ENCODE assay signal across 9 mouse cellular contexts in the genomic region with DNA sequence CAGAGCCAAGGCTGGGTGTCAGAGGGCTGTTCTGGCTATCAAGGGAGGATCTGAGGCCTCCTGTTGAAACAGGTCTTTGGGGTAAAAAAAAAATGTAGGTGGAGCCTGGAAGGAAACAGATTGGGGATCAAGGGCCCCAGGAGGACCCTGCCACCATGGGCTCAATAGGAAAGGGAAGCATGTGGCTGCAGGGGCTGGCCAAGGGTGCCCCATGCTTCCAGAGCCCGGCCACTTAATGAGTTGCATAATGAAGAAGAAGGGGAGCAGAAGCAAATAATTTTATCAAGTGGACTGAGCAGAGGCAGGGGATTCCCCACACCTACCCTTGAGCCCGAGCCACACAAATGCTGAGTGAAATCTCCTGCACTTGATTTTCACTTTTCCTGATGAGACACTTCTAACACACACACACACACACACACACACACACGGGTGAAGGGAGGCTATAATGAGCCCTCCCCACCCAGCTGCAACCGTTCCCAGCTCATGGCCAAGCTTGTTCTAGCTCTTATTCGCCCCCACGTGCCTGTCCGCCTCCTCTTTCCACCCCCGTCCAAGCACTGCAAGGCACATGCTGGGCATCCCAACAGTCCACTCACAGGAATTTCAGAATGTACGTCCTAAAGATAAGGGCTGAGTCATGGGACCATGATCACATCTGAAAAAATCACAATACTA. TPM values are rescaled to one million over a fixed set of nuclear protein-coding genes. Genes with fewer than 3 reads are reported as not detected.
DNase-seq lines count a peak whose midpoint lies in the region; ATAC-seq lines count a peak whose summit lies in the region.
"Had no signal": no experiment of that assay in that cellular context is flagged by ENCODE, and none has a peak within 500 bp of the region (broad histone marks: within the 10 kb centered on the region; RNA-seq: fewer than 3 reads in every experiment).

No protein-coding gene starts in this region.

- no peak overlapping the region for H3K4me3 ChIP-seq in kidney, embryonic 14.5 days (ENCODE audit: low read length)
- H3K4me3 ChIP-seq in liver, embryonic 12.5 days = no peak overlapping the region
- H3K4me3 ChIP-seq: heart, embryonic 15.5 days had no signal

- no peaks in the 10 kb centered on the region for H3K36me3 ChIP-seq in kidney, embryonic 14.5 days (ENCODE audit: control insufficient read depth, insufficient read depth, low read length)
- H3K36me3 ChIP-seq in liver, embryonic 12.5 days = no peaks in the 10 kb centered on the region
- H3K36me3 ChIP-seq: heart, embryonic 15.5 days had no signal

- H3K4me1 ChIP-seq in kidney, embryonic 14.5 days (ENCODE audit: control insufficient read depth, insufficient read depth, low read length) = peaks cover 29% of the 10 kb centered on the region
- H3K4me1 ChIP-seq in liver, embryonic 12.5 days = peaks cover 82% of the 10 kb centered on the region

- no peaks in the 10 kb centered on the region for H3K27me3 ChIP-seq in kidney, embryonic 14.5 days (ENCODE audit: control insufficient read depth, insufficient read depth, low read length)
- no peaks in the 10 kb centered on the region for H3K27me3 ChIP-seq in liver, embryonic 12.5 days (replicated peaks)

- H3K27ac ChIP-seq in kidney, embryonic 14.5 days (ENCODE audit: low read depth, low read length) = peak overlapping the region; percentile 65; the same call in 1 of the 2 replicates
- no peak overlapping the region for H3K27ac ChIP-seq in liver, embryonic 12.5 days
- H3K27ac ChIP-seq: heart, embryonic 15.5 days had no signal

- no peak for DNase-seq in kidney, adult 9 months
- peak; percentile 34 for DNase-seq in urinary bladder, postnatal 25 days (ENCODE audit: low spot score)
- DNase-seq in urinary bladder, postnatal 4 days (ENCODE audit: low spot score in 2 of 2) = no peak
- no peak for DNase-seq in adipocyte (ENCODE audit: low spot score)
- no peak for DNase-seq in T-cell, adult 2 months (ENCODE audit: low spot score)

- WGBS in kidney, embryonic 14.5 days = 44% methylated on average over 9 of the region's 9 CpGs
- WGBS in liver, embryonic 12.5 days (ENCODE audit: insufficient replicate concordance) = 36% methylated on average over 9 of the region's 9 CpGs

- no peak overlapping the region for H3K9ac ChIP-seq in kidney, embryonic 14.5 days (ENCODE audit: low read depth, low read length)
- peak overlapping the region; percentile 28; the same call in 1 of the 2 replicates for H3K9ac ChIP-seq in liver, embryonic 12.5 days
- H3K9ac ChIP-seq: heart, embryonic 15.5 days had no signal

- no peak overlapping the region for H3K4me2 ChIP-seq in kidney, embryonic 14.5 days (replicated peaks; ENCODE audit: low read depth, low read length)
- peak overlapping the region; percentile 24 for H3K4me2 ChIP-seq in liver, embryonic 12.5 days
- H3K4me2 ChIP-seq: heart, embryonic 15.5 days had no signal

- no peak for ATAC-seq in kidney, embryonic 14.5 days (ENCODE audit: low FRiP score, low TSS enrichment)
- no peak for ATAC-seq in liver, embryonic 12.5 days
- ATAC-seq in cerebellum, adult (ENCODE audit: insufficient number of reproducible peaks, low FRiP score, low TSS enrichment) = no peak

- no peaks in the 10 kb centered on the region for H3K9me3 ChIP-seq in kidney, embryonic 14.5 days (ENCODE audit: control insufficient read depth, low read length)
- H3K9me3 ChIP-seq in liver, embryonic 12.5 days (replicated peaks) = no peaks in the 10 kb centered on the region
- H3K9me3 ChIP-seq: heart, embryonic 15.5 days had no signal

RNA-seq across cellular contexts. Expression of gene Sipa1l3, which starts 6.7 kb away (rescaled TPM):
- 9.5 and 17.4 TPM in 2 replicates for polyA plus RNA-seq in kidney, embryonic 14.5 days (2014; fragmentation: Nextera tagmentation; extraction: Ambion mirVana)
- polyA plus RNA-seq in liver, embryonic 12.5 days (2016; fragmentation: Nextera tagmentation; extraction: Ambion mirVana) = 4.1 and 4.7 TPM in 2 replicates
